Mouse (Mus musculus) MEL (cell line): ENCODE data around the gene Rnf7.

ENCODE experiments used
- BHLHE40 ChIP-seq: IDR thresholded peaks from 2 replicates; pipeline ENCODE4 v1.6.1; 2012; ENCODE audit warnings: low read depth, mild to moderate bottlenecking, inconsistent platforms, low read length, improper control_type of control experiment, borderline replicate concordance
- CHD1 ChIP-seq: IDR thresholded peaks from 2 replicates; pipeline ENCODE4 v1.6.1; 2012; ENCODE audit warnings: low read depth, mild to moderate bottlenecking, inconsistent platforms, low read length, improper control_type of control experiment
- CTCF ChIP-seq, 3 experiments: IDR thresholded peaks in 2 of 3; conservative IDR thresholded peaks in 1 of 3; 2 replicates each; pipeline ENCODE4 v1.5.1; 2011 to 2012; ENCODE audit warnings: low read length in 3 of 3, low read depth in 2 of 3, mild to moderate bottlenecking in 2 of 3, improper control_type of control experiment in 1 of 3, inconsistent platforms in 1 of 3, mixed read lengths in 1 of 3, moderate library complexity in 1 of 3; ENCODE audit not compliant: control insufficient read depth in 1 of 3, insufficient read depth in 1 of 3, poor library complexity in 1 of 3, severe bottlenecking in 1 of 3
- E2F4 ChIP-seq: IDR thresholded peaks from 2 replicates; pipeline ENCODE4 v1.6.1; 2011; ENCODE audit warnings: low read depth, low read length, improper control_type of control experiment, borderline replicate concordance
- ELF1 ChIP-seq: IDR thresholded peaks from 2 replicates; pipeline ENCODE4 v1.6.1; 2014; ENCODE audit warnings: low read depth, mild to moderate bottlenecking, inconsistent platforms, low read length, improper control_type of control experiment, moderate library complexity
- EP300 ChIP-seq, 2 experiments: IDR thresholded peaks; 2 replicates each; pipeline ENCODE4 v1.6.1; 2011; ENCODE audit warnings: improper control_type of control experiment in 2 of 2, low read length in 2 of 2, low read depth in 1 of 2, mild to moderate bottlenecking in 1 of 2
- MAX ChIP-seq: IDR thresholded peaks from 2 replicates; pipeline ENCODE4 v1.6.1; 2011; ENCODE audit warnings: low read length, improper control_type of control experiment
- POLR2A ChIP-seq, 2 experiments: IDR thresholded peaks; 2 replicates each; pipeline ENCODE4 v1.6.1; 2011 to 2012; ENCODE audit warnings: low read length in 2 of 2, mild to moderate bottlenecking in 2 of 2, control low read depth in 1 of 2, improper control_type of control experiment in 1 of 2, low read depth in 1 of 2, moderate library complexity in 1 of 2; ENCODE audit not compliant: control insufficient read depth in 1 of 2, insufficient read depth in 1 of 2, poor library complexity in 1 of 2
- POLR2AphosphoS5 ChIP-seq: IDR thresholded peaks from 2 replicates; pipeline ENCODE4 v1.6.1; 2012; ENCODE audit warnings: low read depth, borderline replicate concordance, mild to moderate bottlenecking, inconsistent platforms, low read length, moderate library complexity, mixed read lengths
- TAL1 ChIP-seq: IDR thresholded peaks from 2 replicates; pipeline ENCODE4 v1.6.1; 2012; ENCODE audit warnings: mild to moderate bottlenecking, inconsistent platforms, low read length, moderate library complexity, mixed read lengths
- TBP ChIP-seq: IDR thresholded peaks from 2 replicates; pipeline ENCODE4 v1.8.0; 2011; ENCODE audit warnings: low read depth, low read length, improper control_type of control experiment
- UBTF ChIP-seq: IDR thresholded peaks from 2 replicates; pipeline ENCODE4 v1.6.1; 2012; ENCODE audit warnings: low read depth, mild to moderate bottlenecking, inconsistent platforms, low read length, improper control_type of control experiment, moderate library complexity, borderline replicate concordance; ENCODE audit not compliant: insufficient read depth
- USF1 ChIP-seq: IDR thresholded peaks from 2 replicates; pipeline ENCODE4 v1.6.1; 2014; ENCODE audit warnings: low read depth, mild to moderate bottlenecking, inconsistent platforms, low read length, improper control_type of control experiment, moderate library complexity
- ZC3H11A ChIP-seq: IDR thresholded peaks from 2 replicates; pipeline ENCODE4 v1.6.1; 2012; ENCODE audit warnings: low read depth, mild to moderate bottlenecking, inconsistent platforms, low read length, improper control_type of control experiment

- TF ChIP-seq CTCF (IDR thresholded peaks at IDR 0.05 in 2 of 3, conservative IDR thresholded peaks at IDR 0.05 in 1 of 3; ENCODE audit: control insufficient read depth in 1 of 3, insufficient read depth in 1 of 3, low read depth in 2 of 3, low read length in 3 of 3, poor library complexity in 1 of 3, severe bottlenecking in 1 of 3), result no peak
- TF ChIP-seq POLR2A (IDR thresholded peaks at IDR 0.05; ENCODE audit: control insufficient read depth in 1 of 2, insufficient read depth in 1 of 2, low read depth in 1 of 2, low read length in 2 of 2, poor library complexity in 1 of 2), result no peak
- no peak for TF ChIP-seq MAX
- no peak for TF ChIP-seq TBP
- TF ChIP-seq EP300 (IDR thresholded peaks at IDR 0.05; ENCODE audit: low read depth in 1 of 2, low read length in 2 of 2), result no peak
- no peak for TF ChIP-seq TAL1
- no peak for TF ChIP-seq CHD1
- TF ChIP-seq E2F4, result no peak
- TF ChIP-seq ELF1, result no peak
- no peak for TF ChIP-seq POLR2AphosphoS5
- no peak for TF ChIP-seq UBTF
- no peak for TF ChIP-seq USF1
- no peak for TF ChIP-seq ZC3H11A
- TF ChIP-seq BHLHE40, result no peak
Measured at GRCm38 (mm10) chr9:96455618-96456017, 22.9 kb downstream of the Rnf7 start.
